Mouse (Mus musculus): Measurements from ENCODE around the gene Trmt1. TPM values are rescaled to one million over a fixed set of nuclear protein-coding genes. Genes with fewer than 3 reads are reported as not detected.

The Trmt1 gene
- total RNA-seq, 1 experiment: 260 TPM

- no peak for DNase-seq (ENCODE audit: low read depth, low spot score)
- no peaks in the 10 kb centered on the region for H3K9me3 ChIP-seq (ENCODE audit: control insufficient read depth, insufficient read depth, low read depth, low read length)
- H3K9ac ChIP-seq (ENCODE audit: insufficient read depth, low read depth, low read length, poor library complexity, severe bottlenecking): no peak overlapping the region
- TF ChIP-seq CHD2 (IDR thresholded peaks at IDR 0.05; ENCODE audit: low read depth, low read length) (no peak), ZC3H11A (IDR thresholded peaks at IDR 0.05; ENCODE audit: borderline replicate concordance, low read depth, low read length) (no peak), MAFK (IDR thresholded peaks at IDR 0.05; ENCODE audit: insufficient read depth, low read depth, low read length) (no peak)
- no peak overlapping the region for H3K4me3 ChIP-seq (ENCODE audit: insufficient read depth in 1 of 2, low read depth in 1 of 2, low read length in 2 of 2, poor library complexity in 1 of 2, severe bottlenecking in 1 of 2)
- no peaks in the 10 kb centered on the region for H3K36me3 ChIP-seq (ENCODE audit: control insufficient read depth, insufficient read depth, low read length, poor library complexity, severe bottlenecking)
- in situ Hi-C loops (cut with MboI; ENCODE audit: low sequenced_read_pairs in 2 of 2, unreplicated experiment in 2 of 2): no loop called here
- H3K4me1 ChIP-seq (ENCODE audit: control insufficient read depth in 2 of 2, insufficient read depth in 2 of 2, low read length in 2 of 2, poor library complexity in 1 of 2): peaks cover 1 to 13% of the 10 kb centered on the region in 2 experiments; a peak in 1 of 4 replicates
- H3K27ac ChIP-seq (ENCODE audit: insufficient read depth, low read depth, low read length, poor library complexity, severe bottlenecking): no peak overlapping the region
Measured at GRCm38 (mm10) chr8:84740895-84741843, 55.1 kb downstream of the Trmt1 start.

- Histone ChIP-seq H3K9ac (ENCODE audit: insufficient read depth, low read depth, low read length, poor library complexity, severe bottlenecking) (peak overlapping the region; percentile 37), H3K4me1 (ENCODE audit: control insufficient read depth in 2 of 2, insufficient read depth in 2 of 2, low read length in 2 of 2, poor library complexity in 1 of 2) (peaks cover 1 to 13% of the 10 kb centered on the region in 2 experiments; a peak in 1 of 4 replicates), H3K9me3 (ENCODE audit: control insufficient read depth, insufficient read depth, low read depth, low read length) (no peaks in the 10 kb centered on the region), H3K36me3 (ENCODE audit: control insufficient read depth, insufficient read depth, low read length, poor library complexity, severe bottlenecking) (no peaks in the 10 kb centered on the region), H3K4me3 (ENCODE audit: insufficient read depth in 1 of 2, low read depth in 1 of 2, low read length in 2 of 2, poor library complexity in 1 of 2, severe bottlenecking in 1 of 2) (peak overlapping the region; percentile 46 to 61), H3K27ac (ENCODE audit: insufficient read depth, low read depth, low read length, poor library complexity, severe bottlenecking) (no peak overlapping the region)
- TF ChIP-seq HCFC1 (IDR thresholded peaks at IDR 0.05; ENCODE audit: borderline replicate concordance, insufficient read depth, low read length) (no peak), MAFK (IDR thresholded peaks at IDR 0.05; ENCODE audit: insufficient read depth, low read depth, low read length) (no peak), CHD2 (IDR thresholded peaks at IDR 0.05; ENCODE audit: low read depth, low read length) (no peak), ZNF384 (IDR thresholded peaks at IDR 0.05; ENCODE audit: low read depth, low read length) (no peak), ZC3H11A (IDR thresholded peaks at IDR 0.05; ENCODE audit: borderline replicate concordance, low read depth, low read length) (no peak)
- DNase-seq (ENCODE audit: low read depth, low spot score): no peak
- in situ Hi-C loops (cut with MboI; ENCODE audit: low sequenced_read_pairs in 2 of 2, unreplicated experiment in 2 of 2): no loop called here
Measured at GRCm38 (mm10) chr8:84742171-84743053, 56.3 kb downstream of the Trmt1 start.

DNA sequence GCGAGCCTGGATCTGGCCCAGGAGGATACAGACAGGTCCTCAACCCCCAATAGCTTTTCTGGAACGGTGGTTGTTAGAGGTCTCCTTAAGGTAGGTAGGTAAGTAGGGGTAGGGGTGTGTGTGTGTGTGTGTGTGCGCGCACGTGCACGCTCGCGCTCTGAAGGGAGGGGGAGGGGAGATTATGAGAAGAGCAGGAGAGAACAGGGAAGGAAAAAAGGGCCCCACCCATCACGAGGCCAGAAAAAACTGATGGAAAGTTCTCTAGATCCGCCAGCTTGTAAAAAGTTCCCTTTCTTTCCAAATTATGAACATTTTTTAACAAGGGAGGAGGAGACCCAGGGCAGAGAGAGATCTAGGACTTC is 56.9 kb downstream of the Trmt1 start:
- peaks cover 1 to 13% of the 10 kb centered on the region in 2 experiments; a peak in 1 of 4 replicates for H3K4me1 ChIP-seq (ENCODE audit: control insufficient read depth in 2 of 2, insufficient read depth in 2 of 2, low read length in 2 of 2, poor library complexity in 1 of 2)
- H3K36me3 ChIP-seq (ENCODE audit: control insufficient read depth, insufficient read depth, low read length, poor library complexity, severe bottlenecking): no peaks in the 10 kb centered on the region
- DNase-seq (ENCODE audit: low read depth, low spot score): no peak
- no peak overlapping the region for H3K27ac ChIP-seq (ENCODE audit: insufficient read depth, low read depth, low read length, poor library complexity, severe bottlenecking)
- H3K9me3 ChIP-seq (ENCODE audit: control insufficient read depth, insufficient read depth, low read depth, low read length): no peaks in the 10 kb centered on the region
- in situ Hi-C loops (cut with MboI; ENCODE audit: low sequenced_read_pairs in 2 of 2, unreplicated experiment in 2 of 2): no loop called here
- TF ChIP-seq ZC3H11A (IDR thresholded peaks at IDR 0.05; ENCODE audit: borderline replicate concordance, low read depth, low read length) (no peak), HCFC1 (IDR thresholded peaks at IDR 0.05; ENCODE audit: borderline replicate concordance, insufficient read depth, low read length) (no peak), ZNF384 (IDR thresholded peaks at IDR 0.05; ENCODE audit: low read depth, low read length) (no peak)
- H3K9ac ChIP-seq (ENCODE audit: insufficient read depth, low read depth, low read length, poor library complexity, severe bottlenecking): no peak overlapping the region
- H3K4me3 ChIP-seq (ENCODE audit: insufficient read depth in 1 of 2, low read depth in 1 of 2, low read length in 2 of 2, poor library complexity in 1 of 2, severe bottlenecking in 1 of 2): peak overlapping the region; percentile 46 to 61; a peak in 2 of 4 replicates

GRCm38 (mm10) chr8:84743517-84744420 is 57.7 kb downstream of the Trmt1 start:
- no peaks in the 10 kb centered on the region for H3K36me3 ChIP-seq (ENCODE audit: control insufficient read depth, insufficient read depth, low read length, poor library complexity, severe bottlenecking)
- TF ChIP-seq ZC3H11A (IDR thresholded peaks at IDR 0.05; ENCODE audit: borderline replicate concordance, low read depth, low read length) (no peak), HCFC1 (IDR thresholded peaks at IDR 0.05; ENCODE audit: borderline replicate concordance, insufficient read depth, low read length) (no peak), CHD2 (IDR thresholded peaks at IDR 0.05; ENCODE audit: low read depth, low read length) (no peak), MAFK (IDR thresholded peaks at IDR 0.05; ENCODE audit: insufficient read depth, low read depth, low read length) (no peak), ZNF384 (IDR thresholded peaks at IDR 0.05; ENCODE audit: low read depth, low read length) (no peak)
- no peaks in the 10 kb centered on the region for H3K9me3 ChIP-seq (ENCODE audit: control insufficient read depth, insufficient read depth, low read depth, low read length)
- H3K4me1 ChIP-seq (ENCODE audit: control insufficient read depth in 2 of 2, insufficient read depth in 2 of 2, low read length in 2 of 2, poor library complexity in 1 of 2): peaks cover 1 to 13% of the 10 kb centered on the region in 2 experiments; a peak in 1 of 4 replicates
- no peak overlapping the region for H3K9ac ChIP-seq (ENCODE audit: insufficient read depth, low read depth, low read length, poor library complexity, severe bottlenecking)
- in situ Hi-C loops (cut with MboI; ENCODE audit: low sequenced_read_pairs in 2 of 2, unreplicated experiment in 2 of 2): no loop called here
- no peak overlapping the region for H3K4me3 ChIP-seq (ENCODE audit: insufficient read depth in 1 of 2, low read depth in 1 of 2, low read length in 2 of 2, poor library complexity in 1 of 2, severe bottlenecking in 1 of 2)
- H3K27ac ChIP-seq (ENCODE audit: insufficient read depth, low read depth, low read length, poor library complexity, severe bottlenecking): no peak overlapping the region
- DNase-seq (ENCODE audit: low read depth, low spot score): no peak

Data from ES-E14 (cell line).